Mouse (Mus musculus): ENCODE measurements around the gene Sec14l3. TPM values are rescaled to one million over a fixed set of nuclear protein-coding genes. Genes with fewer than 3 reads are reported as not detected.

Sec14l3 gene
- total RNA-seq, 1 experiment: 0.22 TPM

GRCm38 (mm10) chr11:4060866-4061575 lies 3.6 kb upstream of the Sec14l3 start:
- in situ Hi-C loops (cut with MboI; ENCODE audit: low sequenced_read_pairs in 2 of 2, unreplicated experiment in 2 of 2): no loop called here
- TF ChIP-seq MAFK (IDR thresholded peaks at IDR 0.05; ENCODE audit: insufficient read depth, low read depth, low read length) (no peak), CHD2 (IDR thresholded peaks at IDR 0.05; ENCODE audit: low read depth, low read length) (no peak), ZC3H11A (IDR thresholded peaks at IDR 0.05; ENCODE audit: borderline replicate concordance, low read depth, low read length) (no peak), ZNF384 (IDR thresholded peaks at IDR 0.05; ENCODE audit: low read depth, low read length) (no peak), HCFC1 (IDR thresholded peaks at IDR 0.05; ENCODE audit: borderline replicate concordance, insufficient read depth, low read length) (no peak)
- no peaks in the 10 kb centered on the region for H3K4me1 ChIP-seq (ENCODE audit: control insufficient read depth in 2 of 2, insufficient read depth in 2 of 2, low read length in 2 of 2, poor library complexity in 1 of 2)
- H3K9me3 ChIP-seq (ENCODE audit: control insufficient read depth, insufficient read depth, low read depth, low read length): no peaks in the 10 kb centered on the region
- H3K9ac ChIP-seq (ENCODE audit: insufficient read depth, low read depth, low read length, poor library complexity, severe bottlenecking): no peak overlapping the region
- no peak for DNase-seq (ENCODE audit: low read depth, low spot score)
- H3K4me3 ChIP-seq (ENCODE audit: insufficient read depth in 1 of 2, low read depth in 1 of 2, low read length in 2 of 2, poor library complexity in 1 of 2, severe bottlenecking in 1 of 2): no peak overlapping the region
- no peaks in the 10 kb centered on the region for H3K36me3 ChIP-seq (ENCODE audit: control insufficient read depth, insufficient read depth, low read length, poor library complexity, severe bottlenecking)
- no peak overlapping the region for H3K27ac ChIP-seq (ENCODE audit: insufficient read depth, low read depth, low read length, poor library complexity, severe bottlenecking)

DNA sequence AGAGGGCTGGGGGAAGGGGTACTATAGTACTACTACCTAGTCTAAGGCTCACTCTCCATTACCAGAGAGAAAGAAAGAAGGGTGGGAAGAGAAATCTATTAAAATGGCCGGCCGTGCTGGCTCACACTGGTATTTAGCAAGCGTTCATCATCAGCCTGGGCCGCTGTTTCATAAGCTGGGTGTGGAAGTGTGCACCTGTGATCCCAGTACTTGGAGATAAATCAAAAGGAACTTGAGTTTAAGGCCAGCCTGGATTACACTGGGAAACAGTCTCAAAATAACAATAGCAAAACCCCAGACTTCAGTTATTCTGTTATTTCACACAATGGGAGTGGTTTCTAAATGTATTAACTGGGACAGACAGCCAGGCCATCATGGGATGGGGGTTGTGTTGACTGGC lies 2.1 kb upstream of the Sec14l3 start:
- DNase-seq (ENCODE audit: low read depth, low spot score): no peak

GRCm38 (mm10) chr11:4062981-4063380 lies 1.7 kb upstream of the Sec14l3 start:
- H3K27ac ChIP-seq (ENCODE audit: insufficient read depth, low read depth, low read length, poor library complexity, severe bottlenecking): no peak overlapping the region
- DNase-seq (ENCODE audit: low read depth, low spot score): no peak
- no peak for TF ChIP-seq MAFK (IDR thresholded peaks at IDR 0.05; ENCODE audit: insufficient read depth, low read depth, low read length)
- no peak for TF ChIP-seq CHD2 (IDR thresholded peaks at IDR 0.05; ENCODE audit: low read depth, low read length)
- TF ChIP-seq HCFC1 (IDR thresholded peaks at IDR 0.05; ENCODE audit: borderline replicate concordance, insufficient read depth, low read length): no peak
- TF ChIP-seq ZNF384 (IDR thresholded peaks at IDR 0.05; ENCODE audit: low read depth, low read length): no peak
- no peak for TF ChIP-seq ZC3H11A (IDR thresholded peaks at IDR 0.05; ENCODE audit: borderline replicate concordance, low read depth, low read length)
- no peaks in the 10 kb centered on the region for H3K4me1 ChIP-seq (ENCODE audit: control insufficient read depth in 2 of 2, insufficient read depth in 2 of 2, low read length in 2 of 2, poor library complexity in 1 of 2)
- no peaks in the 10 kb centered on the region for H3K36me3 ChIP-seq (ENCODE audit: control insufficient read depth, insufficient read depth, low read length, poor library complexity, severe bottlenecking)
- in situ Hi-C loops (cut with MboI; ENCODE audit: low sequenced_read_pairs in 2 of 2, unreplicated experiment in 2 of 2): no loop called here
- H3K9ac ChIP-seq (ENCODE audit: insufficient read depth, low read depth, low read length, poor library complexity, severe bottlenecking): no peak overlapping the region
- no peaks in the 10 kb centered on the region for H3K9me3 ChIP-seq (ENCODE audit: control insufficient read depth, insufficient read depth, low read depth, low read length)
- no peak overlapping the region for H3K4me3 ChIP-seq (ENCODE audit: insufficient read depth in 1 of 2, low read depth in 1 of 2, low read length in 2 of 2, poor library complexity in 1 of 2, severe bottlenecking in 1 of 2)

More for the DNA sequence above, 2.1 kb upstream of the Sec14l3 start:
- Histone ChIP-seq H3K27ac (ENCODE audit: insufficient read depth, low read depth, low read length, poor library complexity, severe bottlenecking) (no peak overlapping the region), H3K36me3 (ENCODE audit: control insufficient read depth, insufficient read depth, low read length, poor library complexity, severe bottlenecking) (no peaks in the 10 kb centered on the region), H3K4me1 (ENCODE audit: control insufficient read depth in 2 of 2, insufficient read depth in 2 of 2, low read length in 2 of 2, poor library complexity in 1 of 2) (no peaks in the 10 kb centered on the region), H3K9me3 (ENCODE audit: control insufficient read depth, insufficient read depth, low read depth, low read length) (no peaks in the 10 kb centered on the region), H3K4me3 (ENCODE audit: insufficient read depth in 1 of 2, low read depth in 1 of 2, low read length in 2 of 2, poor library complexity in 1 of 2, severe bottlenecking in 1 of 2) (no peak overlapping the region), H3K9ac (ENCODE audit: insufficient read depth, low read depth, low read length, poor library complexity, severe bottlenecking) (no peak overlapping the region)
- in situ Hi-C loops (cut with MboI; ENCODE audit: low sequenced_read_pairs in 2 of 2, unreplicated experiment in 2 of 2): no loop called here
- TF ChIP-seq ZNF384 (IDR thresholded peaks at IDR 0.05; ENCODE audit: low read depth, low read length) (no peak), CHD2 (IDR thresholded peaks at IDR 0.05; ENCODE audit: low read depth, low read length) (no peak), MAFK (IDR thresholded peaks at IDR 0.05; ENCODE audit: insufficient read depth, low read depth, low read length) (no peak), ZC3H11A (IDR thresholded peaks at IDR 0.05; ENCODE audit: borderline replicate concordance, low read depth, low read length) (no peak), HCFC1 (IDR thresholded peaks at IDR 0.05; ENCODE audit: borderline replicate concordance, insufficient read depth, low read length) (no peak)

- Histone ChIP-seq H3K27ac (ENCODE audit: insufficient read depth, low read depth, low read length, poor library complexity, severe bottlenecking) (no peak overlapping the region), H3K9me3 (ENCODE audit: control insufficient read depth, insufficient read depth, low read depth, low read length) (no peaks in the 10 kb centered on the region), H3K9ac (ENCODE audit: insufficient read depth, low read depth, low read length, poor library complexity, severe bottlenecking) (no peak overlapping the region), H3K36me3 (ENCODE audit: control insufficient read depth, insufficient read depth, low read length, poor library complexity, severe bottlenecking) (no peaks in the 10 kb centered on the region), H3K4me3 (ENCODE audit: insufficient read depth in 1 of 2, low read depth in 1 of 2, low read length in 2 of 2, poor library complexity in 1 of 2, severe bottlenecking in 1 of 2) (no peak overlapping the region), H3K4me1 (ENCODE audit: control insufficient read depth in 2 of 2, insufficient read depth in 2 of 2, low read length in 2 of 2, poor library complexity in 1 of 2) (no peaks in the 10 kb centered on the region)
- DNase-seq (ENCODE audit: low read depth, low spot score): no peak
- no peak for TF ChIP-seq ZNF384 (IDR thresholded peaks at IDR 0.05; ENCODE audit: low read depth, low read length)
- TF ChIP-seq HCFC1 (IDR thresholded peaks at IDR 0.05; ENCODE audit: borderline replicate concordance, insufficient read depth, low read length): no peak
- no peak for TF ChIP-seq MAFK (IDR thresholded peaks at IDR 0.05; ENCODE audit: insufficient read depth, low read depth, low read length)
- no peak for TF ChIP-seq CHD2 (IDR thresholded peaks at IDR 0.05; ENCODE audit: low read depth, low read length)
- no peak for TF ChIP-seq ZC3H11A (IDR thresholded peaks at IDR 0.05; ENCODE audit: borderline replicate concordance, low read depth, low read length)
- in situ Hi-C loops (cut with MboI; ENCODE audit: low sequenced_read_pairs in 2 of 2, unreplicated experiment in 2 of 2): no loop called here
Measured at GRCm38 (mm10) chr11:4069664-4070063, 5.0 kb downstream of the Sec14l3 start.

All from ES-E14 (cell line).